Mouse (Mus musculus): ENCODE results near the gene Lypla2.
"Not testable (repeated sequence)": the region's sequence is repeated elsewhere in the genome, so short reads cannot be mapped to it uniquely, and the experiment has no call there.

Lypla2 gene

DNA sequence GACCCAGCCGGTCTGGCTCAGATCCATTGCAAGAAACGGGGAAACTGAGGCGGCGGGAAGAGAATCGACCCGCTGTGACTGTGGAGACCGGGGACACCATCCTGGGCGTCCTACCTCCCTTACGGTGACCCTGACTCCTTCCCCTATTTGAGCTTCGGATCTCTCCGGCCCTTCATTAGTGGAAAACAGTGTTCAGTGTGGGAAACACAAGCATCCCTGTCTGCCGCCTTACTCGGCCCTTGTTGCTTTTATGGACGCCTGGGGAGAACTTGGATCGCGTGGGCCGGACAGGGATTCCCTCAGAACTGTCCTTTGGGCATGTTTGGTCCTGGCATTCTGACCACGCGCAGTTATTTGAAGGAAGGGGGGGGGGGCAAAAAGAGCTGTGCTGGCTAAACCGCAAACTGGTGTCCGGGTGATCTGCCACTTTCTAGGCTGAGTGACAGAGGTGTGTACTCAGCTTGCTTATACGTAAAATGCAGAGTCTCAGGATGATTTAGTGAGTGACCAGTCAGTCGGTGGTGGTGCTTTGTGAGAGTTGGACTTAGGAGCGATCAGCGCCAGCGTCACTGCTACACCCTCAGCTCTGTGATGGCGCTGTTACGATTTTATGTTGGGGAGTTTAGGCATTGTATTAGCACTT, 25.6 kb downstream of the Lypla2 start:
- DNase-seq: no peak

DNA sequence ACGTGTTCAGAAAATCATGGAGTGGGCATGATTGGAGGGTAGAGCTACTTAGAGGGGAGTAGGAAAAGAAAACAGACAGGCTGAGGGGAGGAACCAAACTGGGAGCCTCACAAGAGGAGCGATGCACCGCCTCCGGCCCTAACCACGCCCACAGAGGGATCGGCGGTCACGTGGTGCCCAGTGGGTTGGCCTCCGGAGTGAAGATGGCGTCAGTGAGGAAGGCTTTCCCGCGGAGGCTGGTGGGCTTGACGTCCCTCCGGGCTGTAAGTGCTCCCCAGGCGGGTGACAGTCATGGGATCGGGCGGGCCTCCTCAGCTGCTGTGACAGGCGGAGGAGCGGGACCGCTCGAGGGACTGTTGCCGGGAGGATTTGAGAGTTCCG, 26.2 kb downstream of the Lypla2 start, which contains the start of gene Hmgcl:
Gene Hmgcl (plus strand): TSS at position 171 of the 381 bp plus-strand sequence.
- peak; percentile 89 to 92 for DNase-seq

DNA sequence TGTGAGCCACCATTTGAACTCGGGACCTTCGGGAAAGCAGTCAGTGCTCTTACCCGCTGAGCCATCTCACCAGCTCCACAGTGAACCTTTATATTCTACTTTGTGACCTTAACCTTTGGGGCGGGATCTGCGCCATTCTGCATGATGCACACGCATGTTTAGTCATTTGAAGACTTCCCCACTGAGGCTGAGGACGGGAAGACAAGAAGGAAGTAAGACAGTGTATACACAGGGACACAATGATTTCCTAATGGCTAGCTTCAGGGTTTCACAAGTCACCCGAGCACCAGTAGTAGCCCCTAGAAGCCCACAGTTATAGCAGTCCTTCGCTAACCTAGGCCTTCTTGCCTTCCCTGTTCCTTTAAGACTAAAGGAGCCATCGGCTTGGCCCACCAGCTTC, 26.7 kb downstream of the Lypla2 start:
- no peak for DNase-seq

DNA sequence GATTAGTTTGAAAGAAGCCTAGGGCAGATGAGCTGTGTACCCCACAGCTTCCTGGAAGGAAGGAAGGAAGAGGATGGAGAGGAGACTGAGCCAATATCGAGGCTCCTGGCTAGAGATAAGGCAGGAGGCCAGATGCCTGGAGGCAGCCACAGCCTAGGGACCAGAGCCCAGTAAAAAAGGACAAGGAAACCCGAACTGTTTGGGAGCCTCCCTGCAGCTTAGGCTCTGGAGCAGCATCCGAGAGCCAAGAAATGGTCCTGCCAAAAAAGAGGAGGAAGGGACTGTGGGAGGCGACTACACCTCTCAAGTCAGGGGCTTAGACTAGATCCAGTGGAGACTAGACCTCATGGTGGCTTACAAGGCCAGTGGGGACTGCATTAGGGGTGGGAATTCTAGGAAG, 29.0 kb downstream of the Lypla2 start:
- DNase-seq: no peak

DNA sequence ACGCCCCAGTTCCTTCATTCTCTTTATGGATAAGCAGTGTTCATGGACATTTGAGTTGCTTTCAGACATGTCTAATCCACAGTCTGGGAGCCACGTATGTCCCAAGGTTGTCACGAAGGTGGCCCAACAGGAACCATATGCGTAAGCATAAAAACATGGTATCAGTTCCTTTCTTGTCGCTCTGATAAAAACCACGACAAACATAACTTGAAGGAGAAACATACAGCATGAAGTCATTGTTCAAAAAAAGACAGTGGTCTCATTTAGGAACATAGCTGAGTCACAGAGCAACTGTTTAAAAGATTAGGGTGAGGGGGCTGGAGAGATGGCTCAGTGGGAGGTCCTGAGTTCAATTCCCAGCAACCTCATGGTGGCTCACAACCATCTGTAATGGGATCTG, 30.2 kb downstream of the Lypla2 start:
- no peak for DNase-seq

DNA sequence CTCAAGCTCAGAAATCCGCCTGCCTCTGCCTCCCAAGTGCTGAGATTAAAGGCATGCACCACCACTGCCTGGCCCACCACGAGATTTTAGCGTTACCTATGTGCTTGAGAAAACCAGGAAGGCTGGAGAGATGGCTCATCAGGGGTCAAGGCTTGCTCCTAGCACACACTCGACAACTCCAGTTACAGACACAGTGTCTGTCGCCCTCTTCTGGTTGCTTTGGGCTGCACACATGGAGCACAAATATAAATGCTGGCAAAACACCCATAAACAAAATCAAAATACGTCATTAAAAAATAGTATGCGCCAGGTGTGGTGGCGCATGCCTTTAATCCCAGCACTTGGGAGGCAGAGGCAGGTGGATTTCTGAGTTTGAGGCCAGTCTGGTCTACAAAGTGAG, 31.4 kb downstream of the Lypla2 start:
- not testable (repeated sequence) for DNase-seq

DNA sequence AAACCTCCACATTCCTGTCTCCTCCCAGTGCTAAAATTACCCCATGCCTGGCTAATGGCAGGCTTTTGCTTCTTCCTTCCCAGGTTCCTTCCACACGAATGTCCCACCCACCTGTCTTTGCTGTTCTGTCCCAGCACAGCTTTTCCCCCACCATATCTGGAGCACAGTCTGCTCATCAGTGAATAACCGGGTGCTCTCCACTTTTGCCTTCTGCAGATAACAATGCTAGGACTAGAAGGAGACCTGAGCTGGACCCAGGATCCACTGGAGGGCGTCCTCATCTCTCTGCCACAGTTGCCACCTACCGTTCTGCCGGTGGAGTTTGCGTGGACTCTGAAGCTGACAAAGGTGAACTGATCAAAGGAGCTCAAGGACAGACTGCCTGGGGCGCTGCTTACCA, 33.6 kb downstream of the Lypla2 start:
- no peak for DNase-seq

DNA sequence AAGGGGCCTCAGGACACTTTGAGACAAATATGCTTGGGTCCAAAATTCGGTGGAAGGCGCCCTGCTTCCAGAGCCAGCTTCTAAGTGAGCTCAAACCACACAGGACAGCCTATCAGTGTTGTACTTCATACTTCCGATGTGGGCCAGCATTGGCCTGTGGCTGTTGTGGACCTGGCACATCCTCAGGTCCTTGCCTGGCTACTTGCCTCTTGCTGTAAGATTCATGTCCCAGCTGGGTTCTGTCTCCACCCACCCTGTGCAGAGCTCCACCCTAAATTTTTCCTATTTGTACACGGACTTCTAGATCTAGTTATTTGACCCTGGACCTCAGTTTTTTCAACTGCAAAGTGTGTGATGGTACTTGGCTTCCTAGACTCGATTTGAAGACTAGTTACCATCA, 36.9 kb downstream of the Lypla2 start:
- no peak for DNase-seq

DNA sequence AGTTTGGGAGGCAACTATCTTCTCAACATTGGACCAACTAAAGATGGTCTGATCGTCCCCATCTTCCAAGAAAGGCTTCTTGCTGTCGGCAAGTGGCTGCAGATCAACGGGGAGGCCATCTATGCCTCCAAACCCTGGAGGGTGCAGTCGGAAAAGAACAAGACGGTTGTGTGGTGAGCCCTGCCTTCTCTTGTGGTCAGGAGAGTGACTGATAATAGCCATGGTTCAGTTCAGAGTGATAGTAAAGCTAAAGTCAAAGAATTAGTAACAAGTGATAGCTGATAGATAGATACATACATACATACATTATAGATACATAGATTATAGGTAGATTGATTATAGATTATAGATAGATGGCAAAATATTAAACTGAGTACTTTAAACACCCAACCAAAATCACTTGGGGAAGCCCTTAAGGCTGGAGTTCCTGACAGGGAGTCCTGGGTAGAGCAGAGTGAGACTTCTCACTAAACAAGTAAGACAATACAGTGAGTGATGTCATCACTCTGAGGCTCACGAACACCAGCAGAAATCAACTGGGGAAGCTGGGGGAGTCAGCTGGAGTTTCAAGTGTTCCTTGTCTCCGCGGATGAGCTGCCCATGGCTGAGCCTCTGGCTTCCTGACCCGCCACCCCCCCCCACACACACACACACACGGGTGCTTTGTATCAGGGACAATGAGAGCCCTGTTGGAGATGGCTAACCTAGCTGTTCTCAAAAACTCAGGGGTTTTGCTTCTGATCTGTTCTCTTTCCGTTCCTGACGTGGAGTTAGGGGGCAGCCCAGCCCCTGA, 37.5 kb downstream of the Lypla2 start:
- no peak for DNase-seq

DNA sequence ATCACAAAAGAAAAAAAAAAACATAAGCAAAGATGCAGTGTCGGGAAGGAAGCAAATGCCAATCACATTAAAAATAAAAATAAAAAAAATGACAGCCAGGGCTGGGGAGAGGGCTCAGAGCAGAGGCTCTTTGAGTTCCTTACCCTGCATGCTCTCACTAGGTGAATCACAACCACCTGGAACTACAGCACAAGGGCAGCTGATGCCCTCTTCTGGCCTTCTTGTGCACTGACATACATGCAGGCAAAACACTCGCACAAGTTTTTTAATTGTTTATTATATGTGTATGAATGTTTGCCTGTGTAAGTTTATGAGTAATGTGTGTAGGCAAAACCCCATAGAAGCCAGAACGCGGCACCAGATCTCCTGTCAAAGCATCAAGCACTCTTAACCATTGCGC, 40.6 kb downstream of the Lypla2 start:
- no peak for DNase-seq

DNA sequence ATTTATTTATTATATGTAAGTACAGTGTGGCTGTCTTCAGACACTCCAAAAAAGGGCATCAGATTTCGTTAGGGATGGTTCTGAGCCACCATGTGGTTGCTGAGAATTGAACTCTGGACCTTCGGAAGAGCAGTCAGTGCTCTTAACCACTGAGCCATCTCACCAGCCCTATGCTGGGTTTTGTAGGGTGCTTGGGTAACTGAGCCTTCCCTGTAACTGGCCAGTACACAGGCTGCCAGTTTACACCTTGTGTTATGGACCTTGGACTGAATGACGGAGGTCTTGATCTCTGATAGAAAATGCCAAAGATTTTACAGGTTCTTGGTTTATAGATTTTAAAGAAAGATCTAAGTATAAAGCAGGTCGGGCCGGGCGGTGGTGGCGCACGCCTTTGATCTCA, 42.2 kb downstream of the Lypla2 start:
- DNase-seq: no peak

DNA sequence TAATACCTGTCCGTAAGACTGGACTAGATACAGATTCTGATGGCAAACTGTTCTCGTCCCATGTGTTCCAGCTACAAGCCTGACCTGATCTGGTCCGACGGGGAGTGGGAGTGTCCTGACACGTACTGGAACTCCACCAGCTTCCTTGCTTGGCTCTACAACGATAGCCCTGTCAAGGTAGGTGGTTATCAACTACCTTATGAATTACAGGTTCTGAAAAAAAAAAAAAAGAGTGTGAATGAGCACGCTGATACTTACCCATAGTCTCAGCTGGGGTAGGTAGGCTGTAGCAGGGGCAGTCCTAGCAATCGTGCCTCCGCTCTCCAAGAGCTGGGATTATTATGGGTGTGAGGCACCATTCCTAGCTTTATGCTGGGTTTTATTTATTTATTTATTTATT, 42.6 kb downstream of the Lypla2 start:
- DNase-seq: no peak

DNA sequence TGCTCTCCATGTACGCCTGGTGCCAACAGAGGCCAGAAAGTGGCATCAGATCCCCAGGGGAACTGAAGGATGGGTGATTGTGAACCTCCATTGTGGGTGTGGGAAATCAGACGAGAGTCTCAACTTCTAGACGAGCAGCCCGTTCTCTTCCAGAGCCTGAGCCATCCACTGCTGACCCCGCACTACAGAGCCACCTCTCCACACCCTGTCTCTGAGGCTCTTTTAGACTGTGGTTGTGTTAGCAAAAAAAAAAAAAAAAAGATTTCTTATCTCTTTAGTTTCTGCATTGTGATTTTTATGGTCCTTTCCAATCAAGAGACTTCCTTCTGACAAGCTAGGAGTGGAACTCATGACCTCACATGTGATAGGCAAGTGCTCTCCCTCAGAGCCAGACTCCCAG, 43.0 kb downstream of the Lypla2 start:
- DNase-seq: no peak

DNA sequence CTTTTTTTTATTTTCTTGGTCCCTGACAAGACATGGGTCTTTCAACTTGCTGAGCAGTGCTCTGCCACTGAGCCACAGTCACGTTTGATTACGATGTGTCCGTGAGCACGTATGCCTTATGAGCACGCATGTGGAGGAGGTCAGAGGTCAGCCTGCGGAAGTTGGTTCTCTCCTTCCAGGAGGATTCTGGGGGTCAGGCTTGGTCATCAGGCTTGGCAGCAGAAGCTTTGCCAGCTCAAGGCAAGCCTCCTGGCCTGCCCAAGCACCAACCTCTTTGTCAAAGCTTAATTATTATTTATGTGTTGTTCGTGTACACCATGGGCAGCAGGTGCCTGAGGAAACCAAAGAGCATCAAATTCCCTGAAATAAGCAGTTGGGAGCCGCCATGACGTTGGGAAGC, 44.0 kb downstream of the Lypla2 start:
- DNase-seq: no peak

DNA sequence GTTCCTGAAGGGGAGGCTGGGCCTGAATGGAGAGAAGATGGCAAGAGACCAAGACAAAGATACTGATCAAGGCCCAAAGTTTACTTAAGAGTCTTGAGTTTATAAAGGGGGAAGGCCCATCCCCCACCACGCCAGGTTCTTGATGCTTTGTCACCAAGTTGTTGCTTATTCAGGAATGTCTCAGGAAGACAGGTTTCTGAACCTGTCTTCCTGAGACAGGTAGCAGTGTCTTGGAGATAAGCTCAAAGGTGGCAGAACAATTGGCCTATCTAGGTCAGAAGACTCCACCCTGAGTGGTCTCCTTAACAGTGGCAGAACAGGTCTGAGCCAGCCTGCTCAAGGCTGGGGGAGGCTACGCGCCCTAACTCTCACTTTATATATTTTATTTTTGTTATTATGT, 45.6 kb downstream of the Lypla2 start:
- DNase-seq: no peak

DNA sequence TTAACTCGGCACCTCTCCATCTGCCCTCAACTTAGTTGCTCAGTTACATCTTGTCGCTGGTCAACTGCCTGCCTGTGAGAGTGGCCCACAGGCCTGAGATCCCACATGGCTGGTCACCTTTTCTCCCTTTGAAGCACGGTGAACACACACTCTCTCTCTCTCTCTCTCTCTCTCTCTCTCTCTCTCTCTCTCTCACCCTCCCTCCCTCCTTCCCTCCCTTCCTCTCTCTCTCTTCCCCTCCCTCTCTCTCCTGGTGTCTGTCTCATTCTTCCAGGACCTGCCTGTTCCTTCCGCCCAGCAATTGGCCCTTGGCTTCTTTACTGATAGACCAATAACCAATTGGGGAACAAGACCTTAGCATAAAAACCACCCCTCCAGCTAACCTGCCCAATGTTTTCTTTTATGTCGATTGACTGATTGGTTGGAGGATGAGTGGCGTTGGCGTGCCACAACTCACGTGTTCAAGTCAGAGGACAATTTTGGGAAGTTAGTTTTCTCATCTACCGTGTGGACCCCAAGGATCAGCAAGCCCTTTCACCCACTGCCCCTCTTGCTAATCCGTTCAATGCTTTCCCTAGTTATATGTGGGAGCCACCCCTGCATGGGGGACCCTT, 46.1 kb downstream of the Lypla2 start:
- no peak for DNase-seq

DNA sequence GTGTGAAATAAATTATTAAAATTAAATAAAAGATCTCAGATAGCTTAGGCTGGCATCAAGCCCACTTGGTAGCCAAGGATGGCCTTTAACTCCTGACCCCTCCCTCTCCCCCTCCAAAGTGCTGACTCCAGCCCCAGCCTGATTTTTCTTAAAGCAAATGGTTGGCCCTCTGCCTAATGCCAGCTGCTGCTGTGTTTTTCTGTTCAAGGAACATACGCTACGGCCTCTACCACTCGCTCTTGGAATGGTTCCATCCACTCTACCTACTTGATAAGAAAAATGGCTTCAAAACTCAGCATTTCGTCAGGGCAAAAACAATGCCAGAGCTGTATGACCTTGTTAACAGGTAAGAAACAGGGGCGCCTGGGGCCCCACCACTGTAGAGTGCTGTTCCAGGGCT, 47.1 kb downstream of the Lypla2 start:
- no peak for DNase-seq

DNA sequence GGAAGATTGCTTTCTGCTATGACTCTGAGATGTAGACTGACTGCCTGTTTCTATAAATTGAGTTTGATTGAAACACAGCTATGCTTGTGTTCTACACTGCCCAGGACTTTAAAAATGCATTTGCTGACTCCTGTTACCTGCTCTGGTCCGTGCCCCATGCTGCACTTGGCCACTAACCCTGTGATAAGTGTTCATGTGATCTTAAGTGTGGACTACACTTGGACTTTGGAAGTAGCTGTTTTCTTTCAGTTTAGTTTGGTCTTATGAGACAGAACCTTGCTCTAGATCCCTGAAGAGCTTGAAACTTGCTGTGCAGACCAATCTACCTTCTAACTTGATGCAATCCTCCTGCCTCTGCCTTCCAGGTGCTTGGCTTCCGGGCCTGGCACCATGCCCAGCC, 48.0 kb downstream of the Lypla2 start:
- no peak for DNase-seq

DNA sequence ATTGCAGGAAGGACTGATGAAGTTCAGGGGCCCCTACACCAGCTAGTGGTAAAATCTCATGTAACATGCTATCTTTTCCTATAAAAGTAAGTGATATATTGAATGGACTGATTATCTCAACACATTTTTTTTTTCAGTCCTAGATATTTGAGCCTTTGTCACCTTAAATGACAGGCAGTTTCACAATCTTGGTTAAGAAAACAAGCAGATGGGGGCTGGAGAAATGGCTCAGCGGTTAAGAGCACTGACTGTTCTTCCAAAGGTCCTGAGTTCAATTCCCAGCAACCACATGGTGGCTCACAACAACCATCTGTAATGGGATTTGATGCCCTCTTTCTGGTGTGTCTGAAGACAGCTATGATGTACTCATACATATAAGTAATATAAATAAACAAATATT, 50.2 kb downstream of the Lypla2 start:
- DNase-seq: no peak

DNA sequence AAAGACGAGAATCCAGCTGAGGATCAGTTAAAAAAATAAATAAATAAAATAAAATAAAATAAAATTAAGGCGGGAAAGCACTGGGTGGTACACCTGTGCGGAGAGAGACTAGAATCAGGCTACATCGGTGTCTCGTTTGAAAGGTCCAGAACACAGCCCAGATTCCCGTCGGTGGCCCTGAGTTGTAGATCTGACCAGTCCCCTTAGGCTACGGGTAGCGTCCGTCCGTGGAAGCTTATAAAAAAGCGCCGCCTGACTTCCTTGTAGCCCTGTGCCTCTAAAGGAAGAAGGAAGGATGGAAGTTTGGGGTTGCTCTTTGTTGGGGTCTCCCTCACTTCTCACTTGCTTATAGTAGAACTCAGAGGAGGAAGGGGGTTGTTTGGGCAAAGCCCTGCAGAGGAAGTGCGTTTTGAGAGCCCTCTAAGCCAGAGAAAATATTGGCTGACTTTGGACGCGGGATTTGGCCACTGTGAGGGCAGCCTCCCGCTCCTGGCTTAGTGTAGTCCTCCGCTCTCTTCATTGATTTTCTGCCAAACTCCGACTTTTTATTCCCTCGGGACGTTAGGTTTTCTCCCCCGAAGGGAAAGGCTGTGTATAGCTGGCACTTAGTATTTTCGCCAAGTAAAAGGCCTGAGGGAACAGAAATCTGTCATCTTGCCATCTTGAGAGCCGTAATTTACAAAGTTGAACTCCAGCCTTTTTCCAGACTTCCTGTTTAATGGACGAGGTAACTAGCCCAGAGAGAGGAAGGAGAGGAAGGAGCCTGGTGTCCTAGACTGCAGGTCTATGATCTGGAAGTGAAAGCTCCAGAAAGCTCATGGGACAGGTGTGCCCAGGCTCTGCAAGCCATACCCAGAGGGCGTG, 50.9 kb downstream of the Lypla2 start:
- no peak for DNase-seq

DNA sequence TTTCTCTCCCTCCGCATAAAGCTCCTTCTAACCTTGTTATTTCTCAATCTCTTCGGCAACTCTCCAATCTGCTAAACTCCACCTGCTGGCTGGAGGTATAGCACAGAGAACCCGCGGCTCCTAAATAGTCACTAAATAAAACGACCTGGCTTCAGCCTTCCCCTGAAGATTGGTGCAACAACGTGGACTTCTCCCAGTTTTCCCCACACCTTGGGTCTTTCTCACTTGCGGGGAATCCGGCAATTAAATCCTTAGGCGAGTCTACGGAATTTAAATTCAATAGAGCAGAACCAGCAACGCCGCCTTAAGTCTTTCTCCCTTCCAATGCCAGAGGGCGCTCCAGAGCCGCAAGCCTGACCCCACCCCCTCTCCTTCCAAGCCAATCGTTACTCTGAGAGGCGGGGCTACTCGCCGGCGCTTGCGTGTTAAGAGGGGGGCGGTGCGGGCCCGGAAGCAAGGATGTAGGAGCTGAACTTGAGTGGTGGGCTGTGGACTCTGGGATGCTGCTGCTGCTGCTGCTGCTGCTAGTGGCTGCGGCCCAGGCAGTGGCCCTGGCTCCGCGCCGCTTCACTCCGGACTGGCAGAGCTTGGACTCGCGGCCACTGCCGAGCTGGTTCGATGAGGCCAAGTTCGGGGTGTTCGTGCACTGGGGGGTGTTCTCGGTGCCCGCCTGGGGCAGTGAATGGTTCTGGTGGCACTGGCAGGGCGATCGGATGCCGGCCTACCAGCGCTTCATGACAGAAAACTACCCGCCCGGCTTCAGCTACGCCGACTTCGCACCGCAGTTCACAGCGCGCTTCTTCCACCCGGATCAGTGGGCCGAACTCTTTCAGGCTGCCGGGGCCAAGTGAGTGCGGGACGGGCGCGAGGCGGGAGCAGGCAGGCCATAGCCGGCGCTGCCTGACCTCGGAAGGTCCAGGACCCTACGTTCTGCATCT, 51.9 kb downstream of the Lypla2 start, which contains the start of gene Fuca1:
Gene Fuca1 (plus strand): TSS at position 432 of the 938 bp plus-strand sequence.
- peak; percentile 92 to 95 for DNase-seq

DNA sequence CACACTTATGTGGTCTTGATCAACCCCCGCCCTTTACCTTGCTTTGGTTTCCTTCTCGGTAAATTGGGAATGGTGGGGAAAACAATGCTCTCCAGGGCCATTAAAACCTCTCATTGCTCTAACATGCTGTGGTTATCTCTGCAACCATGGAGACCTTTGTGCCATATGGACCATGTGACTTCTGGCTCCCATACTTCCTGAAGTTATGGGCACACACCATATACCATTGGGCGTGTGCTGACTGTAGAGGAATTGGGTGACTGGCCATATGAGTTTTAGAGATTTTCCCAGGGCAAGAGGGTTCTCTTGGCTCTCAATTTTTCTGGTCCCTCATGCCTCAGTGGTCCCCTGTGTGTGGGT, 53.2 kb downstream of the Lypla2 start:
- no peak for DNase-seq

Data from thymus, adult 18-20 months (tissue).